ENCODE assay signal across 8 mouse cellular contexts in the genomic region with DNA sequence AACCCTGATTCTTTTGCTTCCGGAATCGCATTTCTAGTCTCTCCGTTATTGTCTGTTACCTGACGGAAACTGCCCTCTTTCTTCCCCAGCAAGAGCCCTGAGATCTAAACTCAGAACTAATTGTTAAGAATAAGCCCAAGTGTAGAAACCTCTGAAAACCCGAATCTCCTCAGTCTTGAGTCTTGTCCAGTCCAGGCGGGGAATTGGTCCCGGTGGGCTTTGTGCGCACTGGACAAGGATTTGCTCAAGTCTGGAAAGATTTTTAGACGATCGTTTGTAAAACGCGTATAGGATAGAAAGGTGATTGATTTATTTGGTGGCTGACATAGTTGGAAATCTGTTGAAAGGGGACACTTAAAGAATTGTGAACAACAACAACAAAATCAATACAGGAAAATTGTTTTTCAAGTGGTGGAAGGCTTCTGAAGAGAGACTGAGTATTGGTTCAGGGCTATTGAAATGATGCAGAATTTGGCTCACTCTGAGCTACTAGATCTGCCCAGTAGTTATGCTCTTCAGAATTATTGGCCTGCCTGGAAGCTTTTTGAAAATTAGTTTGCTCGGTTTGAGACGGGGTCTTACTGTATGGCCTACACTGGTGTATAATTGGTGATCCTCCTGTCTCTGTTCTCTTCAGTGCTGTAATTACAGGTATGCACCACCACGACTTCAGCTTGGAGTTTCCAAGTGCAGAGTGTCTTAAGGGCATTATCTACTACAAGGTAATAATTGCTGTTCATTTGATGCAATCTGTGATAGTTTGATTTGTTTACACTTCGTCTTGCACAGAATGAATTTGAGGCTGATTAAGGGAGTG. TPM values are rescaled to one million over a fixed set of nuclear protein-coding genes. Genes with fewer than 3 reads are reported as not detected.
DNase-seq lines count a peak whose midpoint lies in the region; ATAC-seq and TF ChIP-seq lines count a peak whose summit lies in the region.

No protein-coding gene starts in this region.

- WGBS in lung, embryonic 14.5 days, result 6% methylated on average over 16 of the region's 16 CpGs
- WGBS in hindbrain, embryonic 11.5 days, result 13% methylated on average over 16 of the region's 16 CpGs

- H3K27ac ChIP-seq in lung, embryonic 14.5 days (ENCODE audit: low read depth), result peak overlapping the region; percentile 96
- peak overlapping the region; percentile 99 for H3K27ac ChIP-seq in brown adipose tissue, adult 24 weeks (replicated peaks; ENCODE audit: low read depth, low read length)
- H3K27ac ChIP-seq in hindbrain, embryonic 11.5 days (ENCODE audit: low read depth, low read length), result peak overlapping the region; percentile 78

- H3K9me3 ChIP-seq in lung, embryonic 14.5 days (ENCODE audit: low read depth, low read length), result no peaks in the 10 kb centered on the region
- no peaks in the 10 kb centered on the region for H3K9me3 ChIP-seq in hindbrain, embryonic 11.5 days (ENCODE audit: control insufficient read depth, low read length)

- no peaks in the 10 kb centered on the region for H3K27me3 ChIP-seq in lung, embryonic 14.5 days (ENCODE audit: insufficient read depth, low read length)
- no peaks in the 10 kb centered on the region for H3K27me3 ChIP-seq in hindbrain, embryonic 11.5 days (ENCODE audit: control insufficient read depth, insufficient read depth, low read length)

- DNase-seq in lung, embryonic 14.5 days, result peak; percentile 19
- no peak for DNase-seq in lung, postnatal 14 days
- DNase-seq in hindbrain, embryonic 11.5 days (ENCODE audit: low spot score), result peak; percentile 30
- peak; percentile 11 for DNase-seq in mesoderm, embryonic 11.5 days (ENCODE audit: low read depth, low spot score)
- no peak for DNase-seq in layer of hippocampus, adult 8-10 months (ENCODE audit: low spot score in 2 of 2)
- no peak for DNase-seq in natural killer cell, adult 2 months (ENCODE audit: low spot score in 2 of 2)
- no peak for DNase-seq in layer of hippocampus, postnatal 36 days

- peak overlapping the region; percentile 75 for H3K4me3 ChIP-seq in lung, embryonic 14.5 days (ENCODE audit: low read depth, low read length)
- H3K4me3 ChIP-seq in brown adipose tissue, adult 24 weeks (ENCODE audit: insufficient read depth, low read depth, low read length), result peak overlapping the region; percentile 97
- peak overlapping the region; percentile 52 for H3K4me3 ChIP-seq in hindbrain, embryonic 11.5 days (ENCODE audit: low read depth, low read length)

- TF ChIP-seq CTCF in lung, embryonic 14.5 days (IDR thresholded peaks at IDR 0.05; ENCODE audit: low read depth), result no peak

- peaks cover 4% of the 10 kb centered on the region; the same call in 1 of the 2 replicates for H3K4me1 ChIP-seq in lung, embryonic 14.5 days (ENCODE audit: insufficient read depth)
- H3K4me1 ChIP-seq in brown adipose tissue, adult 24 weeks (ENCODE audit: control insufficient read depth, insufficient read depth, insufficient read length, low read length), result 0 out of 2 replicates have a peak, but pooled peaks cover 5% of the 10 kb centered on the region
- H3K4me1 ChIP-seq in hindbrain, embryonic 11.5 days (replicated peaks; ENCODE audit: control insufficient read depth, insufficient read depth, low read length), result peaks cover 2% of the 10 kb centered on the region; the same call in 1 of the 2 replicates

- peak; percentile 36 for ATAC-seq in lung, embryonic 14.5 days (ENCODE audit: insufficient read depth)
- peak; percentile 64 for ATAC-seq in hindbrain, embryonic 11.5 days (ENCODE audit: low FRiP score)

- H3K4me2 ChIP-seq in lung, embryonic 14.5 days, result peak overlapping the region; percentile 67
- H3K4me2 ChIP-seq in hindbrain, embryonic 11.5 days (replicated peaks; ENCODE audit: low read depth, low read length), result peak overlapping the region; percentile 48

- H3K9ac ChIP-seq in lung, embryonic 14.5 days, result peak overlapping the region; percentile 79
- H3K9ac ChIP-seq in hindbrain, embryonic 11.5 days (ENCODE audit: low read depth, low read length), result peak overlapping the region; percentile 58

- H3K36me3 ChIP-seq in lung, embryonic 14.5 days (ENCODE audit: insufficient read depth), result peaks cover 16% of the 10 kb centered on the region
- H3K36me3 ChIP-seq in hindbrain, embryonic 11.5 days (ENCODE audit: control insufficient read depth, insufficient read depth, low read length), result no peaks in the 10 kb centered on the region

RNA-seq across cellular contexts. Expression of gene Zscan21, which starts 0.7 kb away (rescaled TPM):
- 63.0 and 64.9 TPM in 2 replicates for polyA plus RNA-seq in lung, embryonic 14.5 days (2014; fragmentation: Nextera tagmentation; extraction: Ambion mirVana)
- polyA plus RNA-seq in brown adipose tissue, adult 24 weeks (2012; ENCODE audit: insufficient read depth, insufficient read length, missing spikeins), result 7.5 and 10.5 TPM in 2 replicates
- polyA plus RNA-seq in hindbrain, embryonic 11.5 days (2014; fragmentation: Nextera tagmentation; extraction: Ambion mirVana), result 110 and 124 TPM in 2 replicates
- 10 to 100 TPM; 13.4 to 17.5 (median 15.9) TPM for total RNA-seq in layer of hippocampus, adult 8-10 months (2022)
- total RNA-seq in layer of hippocampus, postnatal 36 days (2021), result 10 to 100 TPM; 14.5 to 15.2 TPM

RNA-seq across cellular contexts. Expression of gene Zkscan1, which starts 32.5 kb away (rescaled TPM):
- polyA plus RNA-seq in lung, embryonic 14.5 days (2014; fragmentation: Nextera tagmentation; extraction: Ambion mirVana), result 24.5 and 27.2 TPM in 2 replicates
- polyA plus RNA-seq in brown adipose tissue, adult 24 weeks (2012; ENCODE audit: insufficient read depth, insufficient read length, missing spikeins), result 7.2 and 9.4 TPM in 2 replicates
- 32.5 and 39.4 TPM in 2 replicates for polyA plus RNA-seq in hindbrain, embryonic 11.5 days (2014; fragmentation: Nextera tagmentation; extraction: Ambion mirVana)
- total RNA-seq in layer of hippocampus, adult 8-10 months (2022), result 10 to 100 TPM; 40.0 to 46.4 (median 43.2) TPM
- total RNA-seq in layer of hippocampus, postnatal 36 days (2021), result 10 to 100 TPM; 41.5 to 41.9 TPM

RNA-seq across cellular contexts. Expression of gene Zfp113, which starts 38.1 kb away (rescaled TPM):
- 16.6 and 18.1 TPM in 2 replicates for polyA plus RNA-seq in lung, embryonic 14.5 days (2014; fragmentation: Nextera tagmentation; extraction: Ambion mirVana)
- 6.6 and 6.8 TPM in 2 replicates for polyA plus RNA-seq in brown adipose tissue, adult 24 weeks (2012; ENCODE audit: insufficient read depth, insufficient read length, missing spikeins)
- 28.9 and 33.4 TPM in 2 replicates for polyA plus RNA-seq in hindbrain, embryonic 11.5 days (2014; fragmentation: Nextera tagmentation; extraction: Ambion mirVana)
- total RNA-seq in layer of hippocampus, adult 8-10 months (2022), result 10 to 100 TPM; 10.1 to 14.6 (median 13.2) TPM
- total RNA-seq in layer of hippocampus, postnatal 36 days (2021), result 10 to 100 TPM; 14.0 to 14.5 TPM

RNA-seq across cellular contexts. Expression of gene Cops6, which starts 43.5 kb away (rescaled TPM):
- polyA plus RNA-seq in lung, embryonic 14.5 days (2014; fragmentation: Nextera tagmentation; extraction: Ambion mirVana), result 256 and 259 TPM in 2 replicates
- 150 and 170 TPM in 2 replicates for polyA plus RNA-seq in brown adipose tissue, adult 24 weeks (2012; ENCODE audit: insufficient read depth, insufficient read length, missing spikeins)
- polyA plus RNA-seq in hindbrain, embryonic 11.5 days (2014; fragmentation: Nextera tagmentation; extraction: Ambion mirVana), result 261 and 292 TPM in 2 replicates
- total RNA-seq in layer of hippocampus, adult 8-10 months (2022), result 100 to 1,000 TPM; 132 to 137 (median 134) TPM
- total RNA-seq in layer of hippocampus, postnatal 36 days (2021), result 100 to 1,000 TPM; 136 to 139 TPM

RNA-seq across cellular contexts. Expression of gene Ap4m1, which starts 54.4 kb away (rescaled TPM):
- 19.2 and 20.6 TPM in 2 replicates for polyA plus RNA-seq in lung, embryonic 14.5 days (2014; fragmentation: Nextera tagmentation; extraction: Ambion mirVana)
- polyA plus RNA-seq in brown adipose tissue, adult 24 weeks (2012; ENCODE audit: insufficient read depth, insufficient read length, missing spikeins), result 12.0 and 12.4 TPM in 2 replicates
- polyA plus RNA-seq in hindbrain, embryonic 11.5 days (2014; fragmentation: Nextera tagmentation; extraction: Ambion mirVana), result 15.8 and 19.9 TPM in 2 replicates
- 10 to 100 TPM; 24.7 to 32.5 (median 28.9) TPM for total RNA-seq in layer of hippocampus, adult 8-10 months (2022)
- total RNA-seq in layer of hippocampus, postnatal 36 days (2021), result 10 to 100 TPM; 19.3 to 29.6 TPM

Comparison
In these comparisons a context has a peak if more than half of its experiments do, and no peak if none do; other contexts are left out.
1. DNase-seq: peak in lung, embryonic 14.5 days (single experiment), hindbrain, embryonic 11.5 days (single experiment) and mesoderm, embryonic 11.5 days (single experiment); none in lung, postnatal 14 days (single experiment), layer of hippocampus, adult 8-10 months (0 of 2), natural killer cell, adult 2 months (0 of 2) and layer of hippocampus, postnatal 36 days (0 of 2).
2. Peak in every context shown above with its lines, with median percentiles within 50 percentile points of each other: H3K27ac ChIP-seq and H3K4me3 ChIP-seq.